Mouse (Mus musculus): ENCODE results near the gene Vsig10. TPM values are rescaled to one million over a fixed set of nuclear protein-coding genes. Genes with fewer than 3 reads are reported as not detected.

Gene Vsig10
- total and polyA plus RNA-seq, 3 experiments = 0.02 to 0.05 TPM; not detected in 1

DNA sequence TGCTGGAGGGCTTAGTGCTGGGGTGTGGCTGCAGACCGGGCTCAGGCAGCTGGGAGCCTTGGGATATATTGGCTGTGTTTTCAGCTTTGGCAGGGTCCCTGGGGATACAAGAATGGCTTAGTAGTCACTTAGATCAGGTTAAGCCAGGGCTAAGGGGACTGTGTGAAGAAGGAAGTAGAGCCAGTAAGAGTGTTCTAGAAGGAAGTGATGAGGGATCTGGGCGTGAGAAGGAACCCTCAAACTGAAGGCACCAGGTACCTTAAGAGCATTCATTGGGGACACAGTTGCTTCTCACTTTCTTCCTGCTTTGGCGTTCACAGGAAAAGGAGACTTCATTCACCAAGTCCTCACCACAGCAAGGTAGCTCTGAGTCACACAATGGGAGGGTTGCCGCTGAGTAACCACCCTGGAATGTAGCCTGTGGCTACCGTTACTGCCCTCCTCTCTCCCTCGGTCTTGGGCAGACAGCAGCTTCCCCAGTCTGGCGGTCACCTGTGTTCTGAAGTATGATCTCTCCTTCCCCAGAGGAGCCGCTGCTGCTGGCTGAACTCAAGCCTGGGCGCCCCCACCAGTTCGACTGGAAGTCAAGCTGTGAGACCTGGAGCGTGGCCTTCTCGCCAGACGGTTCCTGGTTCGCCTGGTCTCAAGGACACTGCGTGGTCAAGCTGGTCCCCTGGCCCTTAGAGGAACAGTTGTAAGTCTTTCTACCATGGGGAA is 44.3 kb downstream of the Vsig10 start:
- peaks cover 71% of the 10 kb centered on the region for H3K36me3 ChIP-seq (replicated peaks)
- H3K27me3 ChIP-seq (ENCODE audit: insufficient read depth, low read length) = no peaks in the 10 kb centered on the region
- DNase-seq (ENCODE audit: low spot score) = no peak
- TF ChIP-seq GATA2 (IDR thresholded peaks at IDR 0.05; ENCODE audit: borderline replicate concordance, low read depth, low read length) (no peak), POLR2AphosphoS5 (IDR thresholded peaks at IDR 0.05; ENCODE audit: insufficient replicate concordance, low read depth, low read length) (no peak), CTCF (IDR thresholded peaks at IDR 0.05; ENCODE audit: low read depth, low read length) (no peak)
- H3K4me1 ChIP-seq (ENCODE audit: insufficient read depth, low read depth, low read length) = peaks cover 25% of the 10 kb centered on the region
- ATAC-seq (ENCODE audit: extremely low read depth, insufficient number of reproducible peaks, low FRiP score, poor library complexity, severe bottlenecking) = no peak
- no peak overlapping the region for H3K4me3 ChIP-seq (ENCODE audit: low read depth, low read length)
- H3K9me3 ChIP-seq (replicated peaks) = no peaks in the 10 kb centered on the region

- Histone ChIP-seq H3K4me3 (ENCODE audit: low read depth, low read length) (no peak overlapping the region), H3K27me3 (ENCODE audit: insufficient read depth, low read length) (no peaks in the 10 kb centered on the region), H3K36me3 (replicated peaks) (peaks cover 81% of the 10 kb centered on the region), H3K9me3 (replicated peaks) (no peaks in the 10 kb centered on the region), H3K4me1 (ENCODE audit: insufficient read depth, low read depth, low read length) (peaks cover 15% of the 10 kb centered on the region)
- DNase-seq (ENCODE audit: low spot score) (no peak), ATAC-seq (ENCODE audit: extremely low read depth, insufficient number of reproducible peaks, low FRiP score, poor library complexity, severe bottlenecking) (no peak)
- TF ChIP-seq POLR2AphosphoS5 (IDR thresholded peaks at IDR 0.05; ENCODE audit: insufficient replicate concordance, low read depth, low read length) = no peak
- TF ChIP-seq TAL1 (conservative IDR thresholded peaks at IDR 0.05; ENCODE audit: low read depth, low read length) = no peak
- no peak for TF ChIP-seq GATA2 (IDR thresholded peaks at IDR 0.05; ENCODE audit: borderline replicate concordance, low read depth, low read length)
- TF ChIP-seq CTCF (IDR thresholded peaks at IDR 0.05; ENCODE audit: low read depth, low read length) = no peak
- no peak for TF ChIP-seq GATA1 (IDR thresholded peaks at IDR 0.05; ENCODE audit: borderline replicate concordance, low read length)
Measured at GRCm38 (mm10) chr5:117364821-117365220, 45.9 kb downstream of the Vsig10 start.

DNA sequence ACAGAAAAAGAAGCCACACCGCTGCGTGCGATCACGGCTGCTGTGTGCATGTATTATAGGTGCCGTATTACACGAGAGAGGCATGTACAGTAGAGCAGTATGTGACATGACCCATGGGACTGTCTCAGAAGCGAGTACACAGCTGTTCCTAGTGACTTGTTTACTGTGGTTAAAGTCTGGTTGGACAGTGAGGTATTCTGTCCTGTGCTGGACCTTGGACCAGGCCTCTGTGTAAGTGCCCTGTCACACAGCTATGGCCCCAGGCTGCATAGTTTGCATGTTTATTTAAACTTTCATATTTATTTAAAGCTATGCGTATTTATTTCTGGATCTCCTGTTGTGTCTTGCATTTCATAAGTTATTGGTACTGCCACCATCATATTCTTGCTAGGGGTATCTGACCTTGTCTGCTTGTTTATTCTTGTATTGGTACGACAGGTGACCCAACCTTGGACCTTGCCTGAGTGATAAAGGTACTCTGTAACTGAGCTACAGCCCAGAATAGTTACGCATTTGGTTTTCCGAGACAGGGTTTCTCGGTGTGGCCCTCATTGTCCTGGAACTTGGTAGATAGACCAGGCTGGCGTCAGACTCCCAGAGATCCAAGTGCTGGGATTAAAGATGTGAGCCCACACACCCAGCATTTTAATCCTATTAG is 47.1 kb downstream of the Vsig10 start:
- Histone ChIP-seq H3K4me3 (ENCODE audit: low read depth, low read length) (no peak overlapping the region), H3K27me3 (ENCODE audit: insufficient read depth, low read length) (no peaks in the 10 kb centered on the region), H3K36me3 (replicated peaks) (peaks cover 87% of the 10 kb centered on the region), H3K9me3 (replicated peaks) (no peaks in the 10 kb centered on the region), H3K4me1 (ENCODE audit: insufficient read depth, low read depth, low read length) (peaks cover 3% of the 10 kb centered on the region)
- DNase-seq (ENCODE audit: low spot score) (no peak), ATAC-seq (ENCODE audit: extremely low read depth, insufficient number of reproducible peaks, low FRiP score, poor library complexity, severe bottlenecking) (no peak)
- TF ChIP-seq GATA2 (IDR thresholded peaks at IDR 0.05; ENCODE audit: borderline replicate concordance, low read depth, low read length) (no peak), TAL1 (conservative IDR thresholded peaks at IDR 0.05; ENCODE audit: low read depth, low read length) (no peak), GATA1 (IDR thresholded peaks at IDR 0.05; ENCODE audit: borderline replicate concordance, low read length) (no peak), POLR2AphosphoS5 (IDR thresholded peaks at IDR 0.05; ENCODE audit: insufficient replicate concordance, low read depth, low read length) (no peak), CTCF (IDR thresholded peaks at IDR 0.05; ENCODE audit: low read depth, low read length) (no peak)

DNA sequence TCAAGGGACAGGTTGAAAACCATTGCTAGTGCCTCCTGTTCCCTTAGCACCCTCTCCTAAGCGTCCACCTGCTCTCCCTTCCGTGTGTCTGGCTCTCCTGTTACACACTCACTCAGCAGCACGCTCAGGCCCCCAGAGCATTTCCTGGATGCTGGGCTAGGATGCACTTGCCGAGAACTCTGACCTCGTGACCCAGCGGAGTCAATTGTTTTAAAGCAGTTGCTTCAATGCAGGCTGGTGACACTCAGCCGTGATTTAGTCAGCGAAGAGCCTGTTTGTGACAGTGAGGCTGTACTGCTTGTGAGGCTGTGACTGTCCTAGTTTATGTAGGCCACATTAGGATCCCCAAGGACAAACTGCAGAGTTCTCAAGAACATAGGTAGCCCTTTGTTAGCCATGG is 48.3 kb downstream of the Vsig10 start:
- TF ChIP-seq CTCF (IDR thresholded peaks at IDR 0.05; ENCODE audit: low read depth, low read length) (no peak), POLR2AphosphoS5 (IDR thresholded peaks at IDR 0.05; ENCODE audit: insufficient replicate concordance, low read depth, low read length) (no peak), GATA2 (IDR thresholded peaks at IDR 0.05; ENCODE audit: borderline replicate concordance, low read depth, low read length) (no peak), TAL1 (conservative IDR thresholded peaks at IDR 0.05; ENCODE audit: low read depth, low read length) (no peak), GATA1 (IDR thresholded peaks at IDR 0.05; ENCODE audit: borderline replicate concordance, low read length) (no peak)
- no peaks in the 10 kb centered on the region for H3K27me3 ChIP-seq (ENCODE audit: insufficient read depth, low read length)
- H3K4me1 ChIP-seq (ENCODE audit: insufficient read depth, low read depth, low read length) = no peaks in the 10 kb centered on the region
- no peak overlapping the region for H3K4me3 ChIP-seq (ENCODE audit: low read depth, low read length)
- H3K36me3 ChIP-seq (replicated peaks) = peaks cover 93% of the 10 kb centered on the region
- no peaks in the 10 kb centered on the region for H3K9me3 ChIP-seq (replicated peaks)
- ATAC-seq (ENCODE audit: extremely low read depth, insufficient number of reproducible peaks, low FRiP score, poor library complexity, severe bottlenecking) (no peak), DNase-seq (ENCODE audit: low spot score) (no peak)

DNA sequence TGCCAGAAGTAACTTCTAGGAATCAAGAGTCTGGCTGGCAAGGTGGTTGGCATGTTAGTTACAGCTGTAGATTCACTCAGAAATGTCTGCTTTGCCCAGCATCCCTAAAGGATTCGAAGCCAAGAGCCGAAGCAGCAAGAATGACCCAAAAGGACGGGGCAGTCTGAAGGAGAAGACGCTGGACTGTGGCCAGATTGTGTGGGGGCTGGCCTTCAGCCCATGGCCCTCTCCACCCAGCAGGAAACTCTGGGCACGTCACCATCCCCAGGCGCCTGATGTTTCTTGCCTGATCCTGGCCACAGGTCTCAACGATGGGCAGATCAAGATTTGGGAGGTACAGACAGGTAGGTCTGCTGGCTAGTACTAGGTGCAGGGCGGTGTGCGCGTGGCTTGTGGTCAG is 51.7 kb downstream of the Vsig10 start:
- H3K4me1 ChIP-seq (ENCODE audit: insufficient read depth, low read depth, low read length) = no peaks in the 10 kb centered on the region
- no peaks in the 10 kb centered on the region for H3K27me3 ChIP-seq (ENCODE audit: insufficient read depth, low read length)
- ATAC-seq (ENCODE audit: extremely low read depth, insufficient number of reproducible peaks, low FRiP score, poor library complexity, severe bottlenecking) = no peak
- no peaks in the 10 kb centered on the region for H3K9me3 ChIP-seq (replicated peaks)
- no peak for DNase-seq (ENCODE audit: low spot score)
- peaks cover 97% of the 10 kb centered on the region for H3K36me3 ChIP-seq (replicated peaks)
- no peak for TF ChIP-seq POLR2AphosphoS5 (IDR thresholded peaks at IDR 0.05; ENCODE audit: insufficient replicate concordance, low read depth, low read length)
- no peak for TF ChIP-seq GATA2 (IDR thresholded peaks at IDR 0.05; ENCODE audit: borderline replicate concordance, low read depth, low read length)
- TF ChIP-seq CTCF (IDR thresholded peaks at IDR 0.05; ENCODE audit: low read depth, low read length) = no peak
- TF ChIP-seq TAL1 (conservative IDR thresholded peaks at IDR 0.05; ENCODE audit: low read depth, low read length) = no peak
- no peak overlapping the region for H3K4me3 ChIP-seq (ENCODE audit: low read depth, low read length)

DNA sequence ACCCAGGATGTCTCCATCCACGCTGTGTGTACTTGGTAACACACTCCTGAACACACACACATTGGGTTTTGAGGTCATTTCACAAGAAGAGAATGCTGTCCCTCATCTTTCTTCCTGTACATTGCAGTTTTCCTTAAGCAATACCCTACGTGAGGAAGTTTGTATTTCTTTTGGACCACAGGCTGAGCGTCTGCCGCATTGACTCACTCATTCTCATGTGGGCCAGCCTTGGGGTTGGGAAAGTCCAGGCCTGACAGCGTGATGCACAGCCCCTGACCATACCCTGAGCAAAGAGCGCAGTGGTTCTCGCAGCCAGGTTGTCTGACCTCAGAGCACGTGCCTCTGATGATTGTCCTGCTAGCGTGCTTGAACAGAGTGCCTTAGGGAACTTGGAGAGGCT is 54.5 kb downstream of the Vsig10 start:
- TF ChIP-seq GATA2 (IDR thresholded peaks at IDR 0.05; ENCODE audit: borderline replicate concordance, low read depth, low read length) (no peak), POLR2AphosphoS5 (IDR thresholded peaks at IDR 0.05; ENCODE audit: insufficient replicate concordance, low read depth, low read length) (no peak), GATA1 (IDR thresholded peaks at IDR 0.05; ENCODE audit: borderline replicate concordance, low read length) (no peak), TAL1 (conservative IDR thresholded peaks at IDR 0.05; ENCODE audit: low read depth, low read length) (no peak), CTCF (IDR thresholded peaks at IDR 0.05; ENCODE audit: low read depth, low read length) (no peak)
- DNase-seq (ENCODE audit: low spot score) = no peak
- Histone ChIP-seq H3K27me3 (ENCODE audit: insufficient read depth, low read length) (no peaks in the 10 kb centered on the region), H3K4me3 (ENCODE audit: low read depth, low read length) (no peak overlapping the region), H3K4me1 (ENCODE audit: insufficient read depth, low read depth, low read length) (no peaks in the 10 kb centered on the region), H3K36me3 (replicated peaks) (peaks cover 93% of the 10 kb centered on the region), H3K9me3 (replicated peaks) (no peaks in the 10 kb centered on the region)
- ATAC-seq (ENCODE audit: extremely low read depth, insufficient number of reproducible peaks, low FRiP score, poor library complexity, severe bottlenecking) = no peak

Measured in G1E (cell line).